In the genomic region with DNA sequence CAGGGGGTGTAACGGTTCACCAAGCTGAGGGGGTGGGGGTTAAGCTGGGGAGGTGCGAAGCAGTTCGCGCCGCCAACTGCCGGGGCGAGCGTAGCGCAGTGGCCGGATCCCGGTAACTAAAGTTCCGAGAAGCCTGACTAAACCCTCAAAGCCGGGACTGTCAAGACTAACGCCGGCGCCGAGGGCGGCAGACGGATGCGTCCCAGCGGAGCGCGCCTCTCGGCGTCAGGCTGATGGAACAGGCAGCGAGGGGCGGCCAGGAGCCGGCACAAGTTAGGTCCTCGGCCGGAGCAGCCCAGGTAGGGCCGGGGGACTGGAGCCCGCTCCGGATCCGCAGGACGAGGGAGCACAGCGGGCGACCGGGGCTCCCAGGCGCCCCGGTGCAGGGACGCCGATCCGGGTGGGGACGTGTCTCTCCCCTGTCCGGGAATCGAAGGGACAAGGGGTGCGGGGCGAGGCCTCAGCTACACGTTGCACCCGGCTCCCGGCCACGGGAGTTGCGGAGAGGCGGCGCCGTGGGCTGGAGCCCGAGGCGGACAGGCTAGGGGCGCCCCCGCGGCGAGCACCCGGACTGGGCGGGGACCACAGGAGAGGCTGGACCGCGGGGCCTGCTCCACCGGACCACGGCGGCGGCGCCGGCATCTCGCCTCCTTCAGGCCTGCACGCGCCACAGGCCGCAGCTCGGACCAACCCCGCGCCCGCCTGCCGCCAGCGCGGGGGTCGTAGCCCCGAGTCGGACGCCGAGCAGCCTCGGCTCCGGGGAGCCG, we compare ENCODE assay signal across 8 mouse cellular contexts. TPM values are rescaled to one million over a fixed set of nuclear protein-coding genes. Genes with fewer than 3 reads are reported as not detected.
A peak's percentile ranks its signal among the peaks of the same experiment; 100 is the strongest.
DNase-seq lines count a peak whose midpoint lies in the region; ATAC-seq and TF ChIP-seq lines count a peak whose summit lies in the region.

No protein-coding gene starts in this region.

- H3K27me3 ChIP-seq in E14TG2a.4 (ENCODE audit: insufficient read depth, low read length) = peaks cover 44% of the 10 kb centered on the region
- 0 out of 2 replicates have a peak, but pooled peaks cover 5% of the 10 kb centered on the region for H3K27me3 ChIP-seq in forebrain, embryonic 12.5 days
- H3K27me3 ChIP-seq in heart, postnatal 0 days (ENCODE audit: control insufficient read depth, insufficient read depth, low read length) = no peaks in the 10 kb centered on the region
- no peaks in the 10 kb centered on the region for H3K27me3 ChIP-seq in lung, embryonic 14.5 days (ENCODE audit: insufficient read depth, low read length)
- H3K27me3 ChIP-seq in thymus, adult 2 months (ENCODE audit: control insufficient read depth, insufficient read depth, low read length) = no peaks in the 10 kb centered on the region

- peak overlapping the region; percentile 90 for H3K4me3 ChIP-seq in E14TG2a.4 (replicated peaks; ENCODE audit: low read length)
- H3K4me3 ChIP-seq in forebrain, embryonic 12.5 days (replicated peaks) = peak overlapping the region; percentile 88
- peak overlapping the region; percentile 91 for H3K4me3 ChIP-seq in heart, postnatal 0 days (ENCODE audit: low read depth, low read length)
- peak overlapping the region; percentile 85 for H3K4me3 ChIP-seq in lung, embryonic 14.5 days (ENCODE audit: low read depth, low read length)
- peak overlapping the region; percentile 79 for H3K4me3 ChIP-seq in olfactory bulb, adult 2 months (ENCODE audit: insufficient read depth, low read depth, low read length)
- H3K4me3 ChIP-seq in thymus, adult 2 months (ENCODE audit: control insufficient read depth, insufficient read depth, low read length) = peak overlapping the region; percentile 63

- ATAC-seq in forebrain, embryonic 12.5 days (ENCODE audit: low FRiP score) = peak; percentile 85
- peak; percentile 83 for ATAC-seq in heart, postnatal 0 days (ENCODE audit: insufficient read depth, low read depth)
- ATAC-seq in lung, embryonic 14.5 days (ENCODE audit: insufficient read depth) = peak; percentile 86

- H3K4me1 ChIP-seq in E14TG2a.4 (replicated peaks; ENCODE audit: low read depth, low read length) = peaks cover 15% of the 10 kb centered on the region
- H3K4me1 ChIP-seq in forebrain, embryonic 12.5 days = peaks cover 11% of the 10 kb centered on the region
- no peaks in the 10 kb centered on the region for H3K4me1 ChIP-seq in heart, postnatal 0 days (ENCODE audit: control insufficient read depth, insufficient read depth)
- H3K4me1 ChIP-seq in lung, embryonic 14.5 days (ENCODE audit: insufficient read depth) = 0 out of 2 replicates have a peak, but pooled peaks cover 3% of the 10 kb centered on the region
- peaks cover 15% of the 10 kb centered on the region for H3K4me1 ChIP-seq in olfactory bulb, adult 2 months (ENCODE audit: control insufficient read depth, insufficient read depth, low read length)
- peaks cover 6% of the 10 kb centered on the region for H3K4me1 ChIP-seq in thymus, adult 2 months (replicated peaks; ENCODE audit: control insufficient read depth, insufficient read depth, low read length)

- H3K9ac ChIP-seq in forebrain, embryonic 12.5 days = peak overlapping the region; percentile 90
- peak overlapping the region; percentile 84 for H3K9ac ChIP-seq in heart, postnatal 0 days (replicated peaks; ENCODE audit: low read depth, low read length)
- H3K9ac ChIP-seq in lung, embryonic 14.5 days = peak overlapping the region; percentile 91

- TF ChIP-seq POLR2A in olfactory bulb, adult 2 months (IDR thresholded peaks at IDR 0.05; ENCODE audit: insufficient read depth, low read depth, low read length) = no peak
- 0 out of 2 replicates have a peak, but pooled peaks have one; percentile 31 for TF ChIP-seq POLR2A in thymus, adult 2 months (IDR thresholded peaks at IDR 0.05; ENCODE audit: control insufficient read depth, extremely low read depth, insufficient read depth, low read length, poor library complexity)

- no peaks in the 10 kb centered on the region for H3K9me3 ChIP-seq in E14TG2a.4 (ENCODE audit: low read length)
- no peaks in the 10 kb centered on the region for H3K9me3 ChIP-seq in forebrain, embryonic 12.5 days
- H3K9me3 ChIP-seq in heart, postnatal 0 days (replicated peaks; ENCODE audit: control insufficient read depth, low read length) = no peaks in the 10 kb centered on the region
- H3K9me3 ChIP-seq in lung, embryonic 14.5 days (ENCODE audit: low read depth, low read length) = no peaks in the 10 kb centered on the region

- no peaks in the 10 kb centered on the region for H3K36me3 ChIP-seq in E14TG2a.4 (ENCODE audit: insufficient read depth, low read length)
- H3K36me3 ChIP-seq in forebrain, embryonic 12.5 days (replicated peaks) = no peaks in the 10 kb centered on the region
- H3K36me3 ChIP-seq in heart, postnatal 0 days (replicated peaks; ENCODE audit: control insufficient read depth, insufficient read depth, low read length) = no peaks in the 10 kb centered on the region
- H3K36me3 ChIP-seq in lung, embryonic 14.5 days (ENCODE audit: insufficient read depth) = no peaks in the 10 kb centered on the region
- no peaks in the 10 kb centered on the region for H3K36me3 ChIP-seq in thymus, adult 2 months (ENCODE audit: control insufficient read depth, insufficient read depth, low read length)

- WGBS in forebrain, embryonic 12.5 days = under 1% methylated on average over 90 of the region's 91 CpGs
- WGBS in heart, postnatal 0 days = under 1% methylated on average over 60 of the region's 91 CpGs
- WGBS in lung, embryonic 14.5 days = 1% methylated on average over 83 of the region's 91 CpGs
- under 1% methylated on average over 90 of the region's 91 CpGs for WGBS in olfactory bulb, adult 2 months
- WGBS in thymus, adult 2 months = under 1% methylated on average over 90 of the region's 91 CpGs

- peak overlapping the region; percentile 92 for H3K27ac ChIP-seq in forebrain, embryonic 12.5 days
- peak overlapping the region; percentile 93 for H3K27ac ChIP-seq in heart, postnatal 0 days (ENCODE audit: low read depth)
- peak overlapping the region; percentile 96 for H3K27ac ChIP-seq in lung, embryonic 14.5 days (ENCODE audit: low read depth)
- H3K27ac ChIP-seq in olfactory bulb, adult 2 months (ENCODE audit: insufficient read depth, low read depth, low read length) = peak overlapping the region; percentile 83
- H3K27ac ChIP-seq in thymus, adult 2 months (ENCODE audit: control insufficient read depth, insufficient read depth, low read length) = peak overlapping the region; percentile 55

- peak overlapping the region; percentile 92 for H3K4me2 ChIP-seq in forebrain, embryonic 12.5 days
- peak overlapping the region; percentile 88 for H3K4me2 ChIP-seq in heart, postnatal 0 days (ENCODE audit: low read depth, low read length)
- H3K4me2 ChIP-seq in lung, embryonic 14.5 days = peak overlapping the region; percentile 71

- no peak for TF ChIP-seq EP300 in heart, postnatal 0 days (IDR thresholded peaks at IDR 0.05; ENCODE audit: low read depth)

- DNase-seq in c-Kit-positive CD71-negative TER-119-negative erythroid progenitor cells, embryonic 14.5 days (ENCODE audit: low read depth) = peak; percentile 33
- peak; percentile 61 for DNase-seq in heart, postnatal 0 days (ENCODE audit: low spot score)
- DNase-seq in kidney, postnatal 36 days = peak; percentile 68 to 83
- peak; percentile 76 for DNase-seq in lung, embryonic 14.5 days
- peak; percentile 67 for DNase-seq in thymus, adult 2 months

- TF ChIP-seq CTCF in E14TG2a.4 (conservative IDR thresholded peaks at IDR 0.05; ENCODE audit: low read length) = no peak
- TF ChIP-seq CTCF in heart, postnatal 0 days (IDR thresholded peaks at IDR 0.05; ENCODE audit: low read depth) = no peak
- no peak; the same call in 1 of the 2 replicates for TF ChIP-seq CTCF in lung, embryonic 14.5 days (IDR thresholded peaks at IDR 0.05; ENCODE audit: low read depth)
- TF ChIP-seq CTCF in olfactory bulb, adult 2 months (IDR thresholded peaks at IDR 0.05; ENCODE audit: insufficient read depth, low read depth, low read length) = no peak
- TF ChIP-seq CTCF in thymus, adult 2 months (IDR thresholded peaks at IDR 0.05; ENCODE audit: borderline replicate concordance, control insufficient read depth, extremely low read depth, insufficient read depth, low read length, poor library complexity) = 0 out of 2 replicates have a peak, but pooled peaks have one; percentile 23

RNA-seq across cellular contexts. Expression of gene Galnt7, which starts 1.0 kb away (rescaled TPM):
- polyA plus RNA-seq in forebrain, embryonic 12.5 days (2016; fragmentation: Nextera tagmentation; extraction: Ambion mirVana) = 18.8 and 18.9 TPM in 2 replicates
- 7.2 and 10.4 TPM in 2 replicates for total RNA-seq in heart, postnatal 0 days (2014; rRNA removed; ENCODE audit: low replicate concordance)
- 3.5 and 3.6 TPM in 2 replicates for polyA plus RNA-seq in heart, postnatal 0 days (2015; fragmentation: Nextera tagmentation; extraction: Ambion mirVana)
- polyA plus RNA-seq in lung, embryonic 14.5 days (2014; fragmentation: Nextera tagmentation; extraction: Ambion mirVana) = 14.4 and 15.1 TPM in 2 replicates
- polyA plus RNA-seq in olfactory bulb, adult 2 months (2012; ENCODE audit: insufficient read depth, insufficient read length, low replicate concordance, missing spikeins) = not detected in 2 replicates
- 8.4 and 9.1 TPM in 2 replicates for polyA plus RNA-seq in thymus, adult 2 months (2012; rRNA removed)

Comparison
In these comparisons a context has a peak if more than half of its experiments do, and no peak if none do; other contexts are left out.
1. Peak in every context shown above with its lines: DNase-seq, ATAC-seq, H3K4me3 ChIP-seq and H3K27ac ChIP-seq.